Mouse (Mus musculus) WW6 (cell line): ENCODE results near the gene Lin54.
A peak's percentile ranks its signal among the peaks of the same experiment; 100 is the strongest.
"Not testable (repeated sequence)": the region's sequence is repeated elsewhere in the genome, so short reads cannot be mapped to it uniquely, and the experiment has no call there.

Experiments used
- DNase-seq: peaks from one replicate; pipeline ENCODE4 v3.0.0-alpha.2; 2013; ENCODE audit warnings: low read depth, low spot score

The Lin54 gene

GRCm38 (mm10) chr5:100488231-100488630 is 12.2 kb downstream of the Lin54 start:
- DNase-seq: no peak

DNA sequence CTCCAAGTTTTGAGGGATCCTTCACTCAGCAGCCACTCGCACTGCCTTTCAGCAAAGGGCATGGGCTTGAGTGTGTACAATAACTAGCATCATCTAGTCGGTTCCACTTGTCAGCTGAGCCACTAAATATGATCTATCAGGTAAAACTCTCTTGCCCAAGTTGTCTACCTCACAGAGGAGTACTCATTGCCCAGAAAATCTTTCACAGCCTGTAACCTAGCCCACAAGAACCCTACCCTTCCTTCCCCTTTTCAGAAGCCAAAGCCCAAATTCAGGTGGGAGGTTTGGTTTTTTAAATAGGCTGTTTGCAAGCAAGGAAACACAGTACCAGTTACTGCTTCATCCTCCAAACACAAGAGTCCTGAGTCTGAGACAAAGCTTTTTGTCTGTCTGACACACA is 13.3 kb downstream of the Lin54 start:
- DNase-seq: no peak

GRCm38 (mm10) chr5:100483569-100483968 is 16.9 kb downstream of the Lin54 start:
- DNase-seq: no peak

GRCm38 (mm10) chr5:100477604-100478003 is 22.8 kb downstream of the Lin54 start:
- DNase-seq: no peak

- no peak for DNase-seq
These were observed 24.1 kb downstream of the Lin54 start for GRCm38 (mm10) chr5:100476328-100476727.

- DNase-seq: peak; percentile 34
These were observed 33.1 kb downstream of the Lin54 start for GRCm38 (mm10) chr5:100467336-100467735.

DNA sequence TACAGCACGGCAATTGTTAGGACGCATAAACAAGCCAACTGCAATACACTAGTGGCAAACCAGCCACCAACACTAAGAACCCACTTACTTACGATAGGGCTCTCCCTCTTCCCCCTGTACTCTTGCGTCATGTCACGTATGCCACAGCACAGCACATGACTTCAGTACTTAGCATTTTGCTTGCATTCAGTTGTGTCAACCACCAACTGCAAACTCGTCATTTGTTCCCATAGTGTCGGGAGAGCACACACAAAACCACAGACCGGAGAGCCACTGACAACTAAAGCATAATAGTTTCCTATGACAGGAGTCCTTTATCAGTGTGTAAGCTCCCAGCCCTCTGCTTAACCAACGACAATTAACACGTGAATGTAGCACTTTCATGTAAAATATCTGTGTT is 33.8 kb downstream of the Lin54 start:
- no peak for DNase-seq

GRCm38 (mm10) chr5:100462374-100462773 is 38.1 kb downstream of the Lin54 start:
- DNase-seq: no peak

- DNase-seq: no peak
These were observed 38.9 kb downstream of the Lin54 start for GRCm38 (mm10) chr5:100461526-100461925.

GRCm38 (mm10) chr5:100459468-100459867 is 41.0 kb downstream of the Lin54 start:
- DNase-seq: no peak

DNA sequence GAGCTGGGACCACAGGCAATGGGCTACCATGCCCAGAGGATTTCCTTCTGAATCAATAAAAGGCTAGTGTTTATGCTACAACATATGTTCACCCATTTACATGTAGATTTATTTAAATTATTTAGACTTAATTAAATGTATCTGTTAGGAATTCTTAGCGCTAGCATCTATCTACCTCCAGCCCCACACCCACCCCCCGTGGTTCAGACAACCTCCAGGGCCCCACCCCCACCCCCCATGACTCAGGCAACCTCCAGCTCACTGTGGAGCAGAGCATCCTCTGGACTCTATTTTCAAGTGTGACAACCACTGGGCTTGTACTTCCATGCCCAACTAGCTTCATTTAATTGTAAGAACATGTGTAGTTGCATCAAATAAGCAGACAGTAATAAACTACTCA is 48.6 kb downstream of the Lin54 start:
- no peak for DNase-seq

- DNase-seq: no peak
These were observed 61.6 kb downstream of the Lin54 start for GRCm38 (mm10) chr5:100438796-100439195.

DNA sequence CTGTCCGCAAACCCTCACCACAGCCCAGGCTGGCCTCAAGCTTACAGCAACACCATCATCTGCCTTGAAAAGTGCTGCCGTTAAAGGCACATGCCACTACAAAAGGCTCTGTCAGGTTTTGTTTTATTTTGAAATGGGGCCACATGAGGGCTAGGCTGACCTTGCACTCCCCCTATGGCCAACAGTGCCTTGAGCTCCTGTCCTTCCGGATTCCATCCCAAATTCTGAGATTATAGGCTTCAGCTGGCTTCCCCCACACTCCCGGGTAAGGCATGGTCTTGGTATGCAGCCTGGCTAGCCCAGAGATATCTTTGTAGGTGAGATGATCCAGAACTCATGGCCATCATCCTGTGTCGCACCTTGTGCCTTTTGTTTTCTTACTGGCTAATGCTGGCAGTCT is 62.5 kb downstream of the Lin54 start:
- DNase-seq: no peak

- DNase-seq: no peak
These were observed 63.4 kb downstream of the Lin54 start for GRCm38 (mm10) chr5:100437086-100437485.

- DNase-seq: no peak
These were observed 69.5 kb downstream of the Lin54 start for GRCm38 (mm10) chr5:100430966-100431365.

DNA sequence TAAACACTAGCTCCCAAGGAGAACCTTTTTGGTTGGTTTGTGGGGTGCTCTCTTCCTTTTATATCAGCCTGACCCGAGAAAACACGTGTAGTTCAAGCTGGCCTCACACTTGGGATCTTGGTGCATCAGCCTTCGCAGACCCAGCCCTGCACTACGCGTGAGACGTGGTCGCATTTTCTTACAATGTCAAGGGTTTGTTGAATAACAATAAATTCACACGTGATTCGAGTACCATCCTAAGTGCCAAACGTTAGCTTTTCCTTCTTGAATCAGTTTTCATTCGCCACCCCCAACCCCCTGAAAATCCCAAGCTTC is 70.4 kb downstream of the Lin54 start:
- no peak for DNase-seq

DNA sequence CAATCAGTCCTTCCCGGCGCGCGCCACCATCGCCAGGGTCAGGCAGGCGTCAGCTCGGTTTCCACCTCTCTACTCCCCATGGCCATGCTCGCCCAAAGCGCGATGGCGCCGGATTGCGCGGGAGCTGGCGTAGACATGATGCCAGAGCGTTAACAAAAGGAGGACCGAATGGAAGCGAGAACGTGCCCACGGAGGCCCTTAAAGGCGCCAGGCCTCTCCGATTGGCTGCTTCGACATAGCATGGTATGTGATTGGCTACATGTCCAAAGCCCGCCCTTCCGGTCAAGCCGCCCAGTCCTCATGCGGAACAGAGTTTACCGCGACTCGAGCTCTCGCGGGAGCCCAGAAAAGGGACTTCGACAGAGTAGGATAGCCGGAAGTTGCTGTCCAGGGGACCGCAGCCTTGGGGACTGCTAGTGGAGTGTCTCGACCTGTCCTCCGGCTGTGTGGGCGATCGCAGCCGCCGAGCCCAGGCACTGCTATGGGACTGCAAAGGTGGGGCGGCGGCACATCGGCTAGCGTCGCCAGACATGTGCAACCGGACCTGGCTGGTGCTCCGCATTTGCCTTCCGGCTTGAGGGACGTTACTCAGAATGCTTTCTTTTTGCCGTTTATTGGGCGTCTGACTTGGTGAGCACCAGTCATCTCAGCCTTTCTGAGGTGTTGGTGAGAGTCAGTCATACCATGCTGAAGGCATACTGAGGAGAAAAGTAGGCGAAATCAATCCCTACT is 70.9 kb downstream of the Lin54 start:
- DNase-seq: peak; percentile 88

GRCm38 (mm10) chr5:100428734-100429343 is 71.6 kb downstream of the Lin54 start:
- DNase-seq: no peak

- DNase-seq: no peak
These were observed 72.3 kb downstream of the Lin54 start for GRCm38 (mm10) chr5:100428031-100428733.

GRCm38 (mm10) chr5:100427276-100427675 is 73.2 kb downstream of the Lin54 start:
- DNase-seq: no peak

DNA sequence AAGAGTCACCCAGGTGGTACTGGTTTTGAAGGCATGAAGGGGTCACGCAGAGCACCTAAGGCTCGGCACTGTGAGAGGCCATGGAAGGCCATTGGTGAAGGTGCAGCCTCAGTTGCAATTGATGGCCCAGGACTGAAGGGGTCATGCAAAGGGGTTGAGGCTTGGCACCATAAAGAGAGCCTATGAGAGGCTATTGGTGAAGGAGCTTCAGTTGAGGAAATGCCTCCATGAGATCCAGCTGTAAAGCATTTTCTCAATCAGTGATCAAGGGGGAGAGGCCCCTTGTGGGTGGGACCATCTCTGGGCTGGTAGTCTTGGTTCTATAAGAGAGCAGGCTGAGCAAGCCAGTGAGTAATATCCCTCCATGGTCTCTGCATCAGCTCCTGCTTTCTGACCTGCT is 74.6 kb downstream of the Lin54 start:
- DNase-seq: not testable (repeated sequence)

GRCm38 (mm10) chr5:100424252-100424651 is 76.2 kb downstream of the Lin54 start:
- DNase-seq: no peak

DNA sequence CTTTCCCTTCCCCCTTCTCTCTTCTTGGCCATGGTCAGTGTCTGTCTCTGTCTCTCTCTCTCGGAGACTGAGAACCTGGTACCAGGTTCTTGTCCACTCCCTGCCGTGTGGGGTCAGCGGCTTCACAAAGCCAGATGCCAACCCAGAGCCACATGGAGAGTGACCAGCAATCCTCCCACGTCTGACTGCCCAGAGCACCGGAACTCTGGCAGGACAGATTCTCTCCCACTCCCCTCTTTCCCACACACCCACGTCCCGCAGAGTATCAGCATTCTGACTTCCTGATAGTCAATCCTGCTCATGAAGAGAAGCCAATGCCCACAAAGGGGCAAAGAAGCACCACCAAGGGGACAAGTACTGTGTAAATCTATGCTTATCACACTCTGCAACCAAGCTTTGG is 76.8 kb downstream of the Lin54 start:
- DNase-seq: no peak
